Mouse (Mus musculus): Measurements from ENCODE around the gene Itih5. TPM values are rescaled to one million over a fixed set of nuclear protein-coding genes. Genes with fewer than 3 reads are reported as not detected.

Itih5 gene
- polyA plus RNA-seq, 1 experiment from 2014 or later, result 6.9 TPM

DNA sequence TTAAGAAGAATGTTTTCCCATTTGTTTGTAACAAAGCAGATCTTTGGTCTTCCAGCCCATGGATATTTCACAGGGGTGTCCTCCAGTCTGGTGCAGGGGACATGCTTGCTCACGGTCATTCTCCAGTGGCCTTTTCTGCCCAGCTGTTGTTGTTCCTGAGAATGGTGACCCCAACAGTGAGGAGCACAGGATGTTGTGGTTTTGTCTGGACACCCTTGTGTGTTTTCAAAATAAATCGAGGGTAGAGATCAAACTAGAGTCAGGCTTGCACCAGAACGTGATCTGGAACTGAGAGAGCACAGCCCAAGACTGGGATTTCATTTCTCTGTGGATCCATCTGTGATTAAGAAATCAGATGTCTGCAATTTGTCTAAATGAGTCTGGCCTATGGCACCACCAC lies 40.2 kb downstream of the Itih5 start:
- no peak for ATAC-seq (replicated peaks; ENCODE audit: low FRiP score)
- WGBS, result 47% methylated on average over 3 of the region's 3 CpGs
- no peak overlapping the region for H3K4me3 ChIP-seq (replicated peaks)
- H3K36me3 ChIP-seq, result no peaks in the 10 kb centered on the region
- H3K4me2 ChIP-seq, result no peak overlapping the region
- H3K27ac ChIP-seq, result no peak overlapping the region
- no peaks in the 10 kb centered on the region for H3K27me3 ChIP-seq
- H3K9ac ChIP-seq, result no peak overlapping the region
- H3K4me1 ChIP-seq, result no peaks in the 10 kb centered on the region
- no peaks in the 10 kb centered on the region for H3K9me3 ChIP-seq (replicated peaks)

DNA sequence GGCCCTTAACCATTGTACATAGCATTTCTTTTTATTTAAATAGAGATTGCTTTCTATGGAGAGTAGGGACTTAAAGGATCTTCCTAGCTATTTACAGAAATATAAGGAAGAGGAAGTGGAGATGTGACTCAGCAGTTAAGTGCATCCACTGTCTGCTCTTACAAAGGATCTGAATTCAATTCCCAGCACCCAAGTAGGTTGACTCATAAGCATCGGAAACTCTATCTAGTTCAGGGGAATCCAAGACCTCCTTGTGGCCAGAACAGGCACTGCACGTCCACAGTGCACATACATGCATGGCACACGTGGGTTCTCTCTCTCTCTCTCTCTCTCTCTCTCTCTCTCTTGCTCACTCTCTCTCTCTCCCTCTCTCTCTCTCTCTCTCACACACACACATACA lies 41.8 kb downstream of the Itih5 start:
- Histone ChIP-seq H3K27me3 (no peaks in the 10 kb centered on the region), H3K9me3 (replicated peaks) (no peaks in the 10 kb centered on the region), H3K4me1 (no peaks in the 10 kb centered on the region), H3K4me2 (no peak overlapping the region), H3K4me3 (replicated peaks) (no peak overlapping the region), H3K27ac (no peak overlapping the region), H3K9ac (no peak overlapping the region), H3K36me3 (no peaks in the 10 kb centered on the region)
- ATAC-seq (replicated peaks; ENCODE audit: low FRiP score), result no peak
- WGBS, result 80% methylated on average over 3 of the region's 3 CpGs

DNA sequence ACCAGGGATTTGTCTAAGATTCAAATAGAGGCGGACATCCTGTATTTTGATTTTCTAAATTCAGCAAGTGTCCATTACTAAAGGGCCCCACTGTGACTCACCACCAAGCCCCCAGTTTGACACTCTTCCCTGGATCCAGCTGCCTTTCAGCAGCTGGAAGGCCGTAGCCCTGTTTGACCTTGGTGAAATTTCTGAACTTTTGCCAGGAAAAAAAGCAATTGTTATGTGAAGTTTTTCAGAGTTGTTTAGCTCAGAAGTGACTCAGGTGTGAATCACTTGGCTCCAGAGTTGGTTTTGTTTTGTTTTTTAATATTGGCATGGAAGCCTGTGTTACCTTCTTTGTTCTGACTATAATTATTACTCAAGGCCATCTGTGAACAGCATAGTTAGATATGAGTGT lies 46.0 kb downstream of the Itih5 start:
- Histone ChIP-seq H3K9ac (no peak overlapping the region), H3K27me3 (no peaks in the 10 kb centered on the region), H3K9me3 (replicated peaks) (no peaks in the 10 kb centered on the region), H3K4me1 (no peaks in the 10 kb centered on the region), H3K4me3 (replicated peaks) (no peak overlapping the region), H3K4me2 (no peak overlapping the region), H3K27ac (no peak overlapping the region), H3K36me3 (no peaks in the 10 kb centered on the region)
- 61% methylated on average over 2 of the region's 2 CpGs for WGBS
- no peak for ATAC-seq (replicated peaks; ENCODE audit: low FRiP score)

DNA sequence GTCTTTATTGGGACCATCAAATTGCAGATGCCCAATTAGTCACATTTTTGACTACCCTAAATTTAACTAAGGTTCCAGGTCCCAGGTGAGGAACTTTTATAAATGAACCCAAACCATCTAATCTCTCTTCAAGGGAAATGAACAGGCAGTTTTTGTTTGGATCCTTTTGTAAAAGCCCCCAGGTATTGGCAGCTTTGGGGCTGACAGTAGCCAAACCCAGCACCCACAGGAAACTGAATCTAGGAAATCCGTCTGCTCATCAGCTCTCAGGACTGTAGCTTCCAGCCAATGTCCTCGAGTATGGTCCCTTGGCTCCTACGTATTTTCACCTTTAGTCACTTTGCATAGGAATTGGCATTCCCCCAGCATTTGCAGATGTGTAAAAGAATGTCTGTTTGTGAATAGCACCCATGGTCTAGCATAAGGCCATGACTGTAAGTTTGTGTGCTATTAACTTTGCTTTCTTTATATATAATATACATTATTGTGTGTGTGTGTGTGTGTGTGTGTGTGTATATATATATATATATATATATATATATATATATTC lies 47.4 kb downstream of the Itih5 start:
- H3K4me1 ChIP-seq, result no peaks in the 10 kb centered on the region
- no peaks in the 10 kb centered on the region for H3K27me3 ChIP-seq
- 62% methylated on average over 3 of the region's 3 CpGs for WGBS
- H3K4me2 ChIP-seq, result no peak overlapping the region
- ATAC-seq (replicated peaks; ENCODE audit: low FRiP score), result no peak
- no peak overlapping the region for H3K9ac ChIP-seq
- no peak overlapping the region for H3K27ac ChIP-seq
- no peaks in the 10 kb centered on the region for H3K9me3 ChIP-seq (replicated peaks)
- no peaks in the 10 kb centered on the region for H3K36me3 ChIP-seq
- H3K4me3 ChIP-seq (replicated peaks), result no peak overlapping the region

DNA sequence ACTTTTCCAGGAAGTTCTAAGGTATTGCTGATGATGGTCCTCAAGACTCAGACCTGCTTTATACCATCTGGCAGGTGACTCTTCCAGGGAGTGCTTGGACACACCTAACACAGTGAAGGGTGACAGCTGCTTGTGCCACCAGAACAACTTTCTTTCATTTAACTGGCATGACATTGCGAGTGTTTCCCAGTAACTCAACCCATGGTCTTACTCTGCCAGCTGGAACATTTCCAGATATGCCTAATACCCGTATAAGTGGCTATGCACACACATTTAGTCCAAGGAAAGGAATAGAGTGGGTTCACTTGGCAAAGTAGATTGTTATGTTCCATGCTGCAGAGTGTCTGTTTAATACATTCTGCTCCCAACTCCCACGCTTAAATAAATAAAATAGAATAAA lies 50.9 kb downstream of the Itih5 start:
- no peaks in the 10 kb centered on the region for H3K4me1 ChIP-seq
- no peak overlapping the region for H3K4me2 ChIP-seq
- H3K36me3 ChIP-seq, result no peaks in the 10 kb centered on the region
- H3K4me3 ChIP-seq (replicated peaks), result no peak overlapping the region
- ATAC-seq (replicated peaks; ENCODE audit: low FRiP score), result no peak
- 79% methylated on average over 3 of the region's 3 CpGs for WGBS
- H3K27ac ChIP-seq, result no peak overlapping the region
- H3K9ac ChIP-seq, result no peak overlapping the region
- H3K9me3 ChIP-seq (replicated peaks), result no peaks in the 10 kb centered on the region
- H3K27me3 ChIP-seq, result no peaks in the 10 kb centered on the region

GRCm38 (mm10) chr2:10213468-10213867 lies 60.1 kb downstream of the Itih5 start:
- 0 out of 2 replicates have a peak overlapping the region, but pooled peaks have one; percentile 27 for H3K4me2 ChIP-seq
- no peak overlapping the region for H3K27ac ChIP-seq
- no peaks in the 10 kb centered on the region for H3K36me3 ChIP-seq
- 49% methylated on average over 12 of the region's 12 CpGs for WGBS
- no peaks in the 10 kb centered on the region for H3K27me3 ChIP-seq
- H3K4me3 ChIP-seq (replicated peaks), result no peak overlapping the region
- no peaks in the 10 kb centered on the region for H3K9me3 ChIP-seq (replicated peaks)
- peaks cover 13% of the 10 kb centered on the region for H3K4me1 ChIP-seq
- ATAC-seq (replicated peaks; ENCODE audit: low FRiP score), result peak; percentile 37; the same call in 1 of the 2 replicates
- H3K9ac ChIP-seq, result no peak overlapping the region

- no peaks in the 10 kb centered on the region for H3K9me3 ChIP-seq (replicated peaks)
- H3K4me3 ChIP-seq (replicated peaks), result no peak overlapping the region
- no peak overlapping the region for H3K9ac ChIP-seq
- no peaks in the 10 kb centered on the region for H3K27me3 ChIP-seq
- WGBS, result 74% methylated on average over 7 of the region's 7 CpGs
- peak; percentile 20 for ATAC-seq (replicated peaks; ENCODE audit: low FRiP score)
- H3K36me3 ChIP-seq, result no peaks in the 10 kb centered on the region
- H3K4me2 ChIP-seq, result no peak overlapping the region
- H3K27ac ChIP-seq, result no peak overlapping the region
- peaks cover 13% of the 10 kb centered on the region for H3K4me1 ChIP-seq
These were observed 62.6 kb downstream of the Itih5 start for GRCm38 (mm10) chr2:10215876-10216565.

DNA sequence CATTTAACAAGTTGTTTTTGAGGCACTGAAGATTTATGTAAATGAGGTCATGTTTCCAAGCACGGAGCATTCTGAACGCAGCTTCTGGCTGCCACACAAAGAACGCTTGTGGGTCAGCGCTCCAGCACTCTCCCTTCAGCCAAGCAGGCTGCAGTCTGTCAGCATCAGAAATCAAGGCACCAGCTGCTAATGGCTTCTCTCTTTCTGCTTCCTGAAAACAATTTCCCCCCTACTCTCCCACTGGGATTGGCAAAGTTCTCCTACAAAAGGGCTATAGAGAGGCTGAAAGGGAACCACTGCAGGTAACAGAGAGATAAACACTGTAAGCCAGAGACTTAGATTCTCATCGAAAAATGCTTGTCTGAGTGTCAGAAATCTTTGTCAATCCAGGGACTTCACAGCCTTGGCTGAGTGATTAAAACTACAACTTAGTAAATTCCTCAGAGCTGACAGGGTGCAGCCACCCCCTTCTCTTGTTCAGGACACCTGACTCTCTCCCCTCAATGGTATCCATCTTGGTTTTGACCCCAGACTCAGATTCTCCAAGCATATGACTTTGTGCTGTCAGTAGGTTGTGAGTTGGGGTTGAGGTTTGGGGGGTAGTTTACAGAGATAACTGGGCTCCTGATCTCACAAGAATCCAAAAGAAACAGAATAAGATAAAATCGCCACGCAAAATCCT lies 63.3 kb downstream of the Itih5 start:
- Histone ChIP-seq H3K4me3 (replicated peaks) (no peak overlapping the region), H3K9me3 (replicated peaks) (no peaks in the 10 kb centered on the region), H3K9ac (no peak overlapping the region), H3K27me3 (no peaks in the 10 kb centered on the region), H3K4me2 (no peak overlapping the region), H3K27ac (no peak overlapping the region), H3K36me3 (no peaks in the 10 kb centered on the region), H3K4me1 (peaks cover 13% of the 10 kb centered on the region)
- 40% methylated on average over 7 of the region's 7 CpGs for WGBS
- peak; percentile 49 for ATAC-seq (replicated peaks; ENCODE audit: low FRiP score)

DNA sequence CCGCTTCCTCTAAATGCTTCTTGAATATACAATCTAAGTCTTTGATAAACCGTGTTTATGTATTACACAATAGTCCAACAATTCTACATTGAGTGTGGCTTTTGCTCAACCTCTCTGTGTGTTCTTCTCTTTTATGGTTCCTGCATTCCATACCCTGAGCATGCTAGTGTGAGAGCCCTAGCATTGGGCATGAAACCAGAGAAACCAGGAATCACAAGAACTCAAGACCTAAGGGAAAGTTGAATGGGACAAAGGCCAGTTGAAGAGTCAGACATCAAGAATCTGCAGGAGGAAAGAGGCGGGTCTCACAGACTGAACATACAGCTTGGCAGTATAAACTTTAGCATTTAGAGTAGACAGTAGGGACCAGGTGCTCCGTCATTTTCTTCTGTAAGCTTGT lies 68.5 kb downstream of the Itih5 start:
- Histone ChIP-seq H3K27ac (no peak overlapping the region), H3K9ac (no peak overlapping the region), H3K4me2 (no peak overlapping the region), H3K9me3 (replicated peaks) (no peaks in the 10 kb centered on the region), H3K4me3 (replicated peaks) (no peak overlapping the region), H3K27me3 (no peaks in the 10 kb centered on the region), H3K4me1 (0 out of 2 replicates have a peak, but pooled peaks cover 2% of the 10 kb centered on the region), H3K36me3 (no peaks in the 10 kb centered on the region)
- WGBS, result 80% methylated on average over 4 of the region's 4 CpGs
- ATAC-seq (replicated peaks; ENCODE audit: low FRiP score), result no peak

GRCm38 (mm10) chr2:10226907-10227306 lies 73.5 kb downstream of the Itih5 start:
- Histone ChIP-seq H3K27me3 (no peaks in the 10 kb centered on the region), H3K4me3 (replicated peaks) (no peak overlapping the region), H3K4me1 (0 out of 2 replicates have a peak, but pooled peaks cover 4% of the 10 kb centered on the region), H3K4me2 (no peak overlapping the region), H3K36me3 (no peaks in the 10 kb centered on the region), H3K27ac (no peak overlapping the region), H3K9me3 (replicated peaks) (no peaks in the 10 kb centered on the region), H3K9ac (no peak overlapping the region)
- 91% methylated on average over 1 of the region's 1 CpGs for WGBS
- ATAC-seq (replicated peaks; ENCODE audit: low FRiP score), result no peak

- Histone ChIP-seq H3K9ac (no peak overlapping the region), H3K27ac (no peak overlapping the region), H3K9me3 (replicated peaks) (no peaks in the 10 kb centered on the region), H3K4me2 (no peak overlapping the region), H3K4me3 (replicated peaks) (no peak overlapping the region), H3K27me3 (no peaks in the 10 kb centered on the region), H3K4me1 (0 out of 2 replicates have a peak, but pooled peaks cover 4% of the 10 kb centered on the region), H3K36me3 (no peaks in the 10 kb centered on the region)
- 77% methylated on average over 6 of the region's 6 CpGs for WGBS
- no peak for ATAC-seq (replicated peaks; ENCODE audit: low FRiP score)
These were observed 78.6 kb downstream of the Itih5 start for GRCm38 (mm10) chr2:10231971-10232370.

- Histone ChIP-seq H3K4me3 (replicated peaks) (no peak overlapping the region), H3K27ac (no peak overlapping the region), H3K27me3 (no peaks in the 10 kb centered on the region), H3K4me1 (no peaks in the 10 kb centered on the region), H3K36me3 (no peaks in the 10 kb centered on the region), H3K9ac (no peak overlapping the region), H3K9me3 (replicated peaks) (no peaks in the 10 kb centered on the region), H3K4me2 (no peak overlapping the region)
- 90% methylated on average over 2 of the region's 2 CpGs for WGBS
- ATAC-seq (replicated peaks; ENCODE audit: low FRiP score), result no peak
These were observed 83.2 kb downstream of the Itih5 start for GRCm38 (mm10) chr2:10236554-10236953.

Measured in kidney, embryonic 15.5 days (tissue).